In the genomic region with DNA sequence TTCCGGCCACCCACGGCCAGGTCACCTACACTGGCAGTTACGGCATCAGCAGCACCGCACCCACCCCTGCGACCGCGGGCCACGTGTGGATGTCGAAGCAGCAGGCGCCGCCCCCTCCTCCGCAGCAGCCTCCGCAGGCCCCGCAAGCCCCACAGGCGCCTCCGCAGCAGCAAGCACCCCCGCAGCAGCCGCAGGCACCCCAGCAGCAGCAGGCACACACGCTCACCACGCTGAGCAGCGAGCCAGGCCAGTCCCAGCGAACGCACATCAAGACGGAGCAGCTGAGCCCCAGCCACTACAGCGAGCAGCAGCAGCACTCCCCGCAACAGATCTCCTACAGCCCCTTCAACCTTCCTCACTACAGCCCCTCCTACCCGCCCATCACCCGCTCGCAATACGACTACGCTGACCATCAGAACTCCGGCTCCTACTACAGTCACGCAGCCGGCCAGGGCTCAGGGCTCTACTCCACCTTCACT, we compare ENCODE assay signal across 8 mouse cellular contexts. TPM values are rescaled to one million over a fixed set of nuclear protein-coding genes. Genes with fewer than 3 reads are reported as not detected.
A peak's percentile ranks its signal among the peaks of the same experiment; 100 is the strongest.
DNase-seq lines count a peak whose midpoint lies in the region; ATAC-seq and TF ChIP-seq lines count a peak whose summit lies in the region.

No protein-coding gene starts in this region.

- H3K4me2 ChIP-seq in forebrain, embryonic 12.5 days = peak overlapping the region; percentile 88
- H3K4me2 ChIP-seq in midbrain, embryonic 16.5 days (ENCODE audit: low read length) = peak overlapping the region; percentile 96

- H3K36me3 ChIP-seq in heart, adult 2 months (ENCODE audit: control insufficient read depth, insufficient read depth, low read length) = no peaks in the 10 kb centered on the region
- H3K36me3 ChIP-seq in ES-Bruce4 (ENCODE audit: control insufficient read depth, insufficient read depth, low read length, poor library complexity, severe bottlenecking) = no peaks in the 10 kb centered on the region
- peaks cover 16% of the 10 kb centered on the region for H3K36me3 ChIP-seq in forebrain, embryonic 12.5 days (replicated peaks)
- H3K36me3 ChIP-seq in midbrain, embryonic 16.5 days (ENCODE audit: control insufficient read depth, insufficient read depth, low read length) = no peaks in the 10 kb centered on the region

- H3K79me2 ChIP-seq in heart, adult 2 months (replicated peaks; ENCODE audit: control insufficient read depth, insufficient read depth, low read length) = no peaks in the 10 kb centered on the region

- peaks cover 25% of the 10 kb centered on the region for H3K27me3 ChIP-seq in heart, adult 2 months (ENCODE audit: control insufficient read depth, insufficient read depth, low read length)
- peaks cover 35% of the 10 kb centered on the region for H3K27me3 ChIP-seq in ES-Bruce4 (ENCODE audit: control insufficient read depth, insufficient read depth, low read length, poor library complexity, severe bottlenecking)
- H3K27me3 ChIP-seq in forebrain, embryonic 12.5 days = no peaks in the 10 kb centered on the region
- no peaks in the 10 kb centered on the region; the same call in 1 of the 2 replicates for H3K27me3 ChIP-seq in midbrain, embryonic 16.5 days (ENCODE audit: control insufficient read depth, insufficient read depth, low read depth, low read length)

- H3K9me3 ChIP-seq in ES-Bruce4 (replicated peaks; ENCODE audit: control insufficient read depth, insufficient read depth, low read length, poor library complexity, severe bottlenecking) = no peaks in the 10 kb centered on the region
- no peaks in the 10 kb centered on the region for H3K9me3 ChIP-seq in forebrain, embryonic 12.5 days
- H3K9me3 ChIP-seq in midbrain, embryonic 16.5 days (replicated peaks; ENCODE audit: control insufficient read depth, low read length, poor library complexity, severe bottlenecking) = no peaks in the 10 kb centered on the region

- TF ChIP-seq POLR2A in heart, adult 2 months (IDR thresholded peaks at IDR 0.05; ENCODE audit: insufficient read depth, low read depth, low read length) = no peak
- no peak for TF ChIP-seq POLR2A in ES-Bruce4 (IDR thresholded peaks at IDR 0.05; ENCODE audit: insufficient read depth, low read length)

- WGBS in heart, adult 2 months = 15% methylated on average over 34 of the region's 34 CpGs
- WGBS in forebrain, embryonic 12.5 days = 2% methylated on average over 34 of the region's 34 CpGs
- 3% methylated on average over 33 of the region's 34 CpGs for WGBS in midbrain, embryonic 16.5 days

- DNase-seq in heart, adult 2 months = peak in 1 of 2 experiments; percentile 32
- DNase-seq in heart, postnatal 14 days = no peak
- peak; percentile 18 to 21 for DNase-seq in left cerebral cortex, adult 8-10 months (ENCODE audit: low spot score in 2 of 2)
- no peak for DNase-seq in spleen, postnatal 4 days (ENCODE audit: low spot score in 2 of 2)
- DNase-seq in gastrocnemius, adult 8-10 months (ENCODE audit: low spot score in 2 of 2) = no peak

- ATAC-seq in forebrain, embryonic 12.5 days (ENCODE audit: low FRiP score) = peak; percentile 37
- ATAC-seq in midbrain, embryonic 16.5 days = peak; percentile 37

- TF ChIP-seq CTCF in heart, adult 2 months (IDR thresholded peaks at IDR 0.05) = no peak
- no peak for TF ChIP-seq CTCF in ES-Bruce4 (IDR thresholded peaks at IDR 0.05; ENCODE audit: low read depth, low read length)

- H3K4me1 ChIP-seq in heart, adult 2 months (ENCODE audit: control insufficient read depth, insufficient read depth, low read length) = no peaks in the 10 kb centered on the region; the same call in 1 of the 2 replicates
- H3K4me1 ChIP-seq in ES-Bruce4 (ENCODE audit: control insufficient read depth, insufficient read depth, low read length) = no peaks in the 10 kb centered on the region
- H3K4me1 ChIP-seq in forebrain, embryonic 12.5 days = peaks cover 49% of the 10 kb centered on the region
- peaks cover 33% of the 10 kb centered on the region for H3K4me1 ChIP-seq in midbrain, embryonic 16.5 days (ENCODE audit: control insufficient read depth, insufficient read depth, low read length)

- no peak overlapping the region for H3K4me3 ChIP-seq in heart, adult 2 months
- H3K4me3 ChIP-seq in ES-Bruce4 (ENCODE audit: low read depth, low read length) = peak overlapping the region; percentile 27
- peak overlapping the region; percentile 71 for H3K4me3 ChIP-seq in forebrain, embryonic 12.5 days (replicated peaks)
- peak overlapping the region; percentile 56 for H3K4me3 ChIP-seq in midbrain, embryonic 16.5 days (ENCODE audit: low read depth, low read length)

- intact Hi-C loops in heart, adult 2 months (cut with DNase I) = loop anchor here (5.0 kb wide), 2 partner anchors 67 to 1128 kb away; no protein-coding TSS in a partner anchor
- intact Hi-C loops in heart, postnatal 14 days (cut with DNase I) = loop anchor here (5.0 to 10.0 kb wide), 2 partner anchors 57 to 200 kb away; no protein-coding TSS in a partner anchor

- peak overlapping the region; percentile 10; the same call in 1 of the 2 replicates for H3K9ac ChIP-seq in heart, adult 2 months (ENCODE audit: low read depth, low read length)
- no peak overlapping the region for H3K9ac ChIP-seq in ES-Bruce4 (ENCODE audit: low read depth, poor library complexity, severe bottlenecking)
- H3K9ac ChIP-seq in forebrain, embryonic 12.5 days = peak overlapping the region; percentile 98
- peak overlapping the region; percentile 74 for H3K9ac ChIP-seq in midbrain, embryonic 16.5 days (ENCODE audit: low read depth, low read length)

- no peak overlapping the region for H3K27ac ChIP-seq in heart, adult 2 months
- no peak overlapping the region for H3K27ac ChIP-seq in ES-Bruce4 (ENCODE audit: insufficient read depth, low read length)
- H3K27ac ChIP-seq in forebrain, embryonic 12.5 days = peak overlapping the region; percentile 94
- H3K27ac ChIP-seq in midbrain, embryonic 16.5 days (ENCODE audit: low read length) = peak overlapping the region; percentile 55

- TF ChIP-seq EP300 in heart, adult 2 months (IDR thresholded peaks at IDR 0.05; ENCODE audit: insufficient read depth, low read depth, low read length) = no peak
- TF ChIP-seq EP300 in ES-Bruce4 (IDR thresholded peaks at IDR 0.05; ENCODE audit: insufficient read depth, low read depth, low read length) = no peak

RNA-seq across cellular contexts. Expression of gene Sox9, which starts 2.9 kb away (rescaled TPM):
- 1 to 10 TPM; 1.3 to 1.5 TPM for total RNA-seq in heart, adult 2 months (2021)
- polyA plus RNA-seq in heart, adult 2 months (2012; rRNA removed) = 1.9 and 2.7 TPM in 2 replicates
- 1 to 10 TPM; 2.7 to 2.8 TPM for total RNA-seq in heart, postnatal 14 days (2021)
- 0.33 and 0.43 TPM in 2 replicates for polyA plus RNA-seq in ES-Bruce4 (2011; ENCODE audit: insufficient read depth, insufficient read length, low read depth, missing spikeins)
- 152 and 186 TPM in 2 replicates for polyA plus RNA-seq in forebrain, embryonic 12.5 days (2016; fragmentation: Nextera tagmentation; extraction: Ambion mirVana)
- 10 to 100 TPM; 21.5 to 32.6 (median 26.0) TPM for total RNA-seq in left cerebral cortex, adult 8-10 months (2022)
- polyA plus RNA-seq in midbrain, embryonic 16.5 days (2015; fragmentation: Nextera tagmentation; extraction: Ambion mirVana) = 42.4 and 45.9 TPM in 2 replicates
- total RNA-seq in gastrocnemius, adult 8-10 months (2022) = 1 to 10 TPM in 3 of 4 experiments, under 1 TPM in 1; 0.92 to 2.2 (median 1.3) TPM

Comparison
In these comparisons a context has a peak if more than half of its experiments do, and no peak if none do; other contexts are left out.
1. DNase-seq: peak in left cerebral cortex, adult 8-10 months (2 of 2); none in heart, postnatal 14 days (0 of 2), spleen, postnatal 4 days (0 of 2) and gastrocnemius, adult 8-10 months (0 of 2).
2. H3K27ac ChIP-seq: peak in forebrain, embryonic 12.5 days (single experiment) and midbrain, embryonic 16.5 days (single experiment); none in heart, adult 2 months (single experiment) and ES-Bruce4 (single experiment).
3. RNA of gene Sox9, which starts 2.9 kb away (total RNA-seq): 21.5 to 32.6 TPM in left cerebral cortex, adult 8-10 months; 2.7 to 2.8 TPM in heart, postnatal 14 days, 1.3 to 1.5 TPM in heart, adult 2 months and 0.92 to 2.2 TPM in gastrocnemius, adult 8-10 months; every median in the first group is over 4 times any median in the second.